Mouse (Mus musculus) heart, postnatal 0 days (tissue): ENCODE measurements at regions not wholly inside any gene's neighbourhood (a gene's known extent, or its start where the extent isn't known, plus 50 kb on each side); places are given as distances from the start of the nearest gene placed in this dataset.

Source experiments
- ATAC-seq: fragments of 200-750 bp; cut with Nextera tagmentation; 2 replicates; pipeline ENCODE4 v1.8.0; 2017; ENCODE audit warnings: low read depth, moderate number of reproducible peaks, moderate library complexity; ENCODE audit not compliant: insufficient read depth
- DNase-seq: peaks from one replicate; pipeline ENCODE4 v3.0.0-alpha.2; 2016; ENCODE audit warnings: low spot score
- H3K27ac ChIP-seq: fragments of 300-500 bp; sonication (generic); 2 replicates; pipeline ENCODE4 v1.5.1; 2014; ENCODE audit warnings: low read depth, mild to moderate bottlenecking
- H3K27me3 ChIP-seq: fragments of 300-500 bp; sonication (generic); 2 replicates; pipeline ENCODE4 v1.6.1; 2014; ENCODE audit warnings: low read length, mixed read lengths; ENCODE audit not compliant: control insufficient read depth, insufficient read depth
- H3K36me3 ChIP-seq: fragments of 300-500 bp; sonication (generic); replicated peaks from 2 replicates; pipeline ENCODE4 v1.6.1; 2014; ENCODE audit warnings: low read length, mixed read lengths; ENCODE audit not compliant: control insufficient read depth, insufficient read depth
- H3K4me1 ChIP-seq: fragments of 300-500 bp; sonication (generic); 2 replicates; pipeline ENCODE4 v1.6.1; 2014; ENCODE audit warnings: antibody characterized with exemption; ENCODE audit not compliant: control insufficient read depth, insufficient read depth
- H3K4me2 ChIP-seq: fragments of 300-500 bp; sonication (generic); 2 replicates; pipeline ENCODE4 v1.6.1; 2014; ENCODE audit warnings: low read depth, mild to moderate bottlenecking, low read length, moderate library complexity
- H3K4me3 ChIP-seq: fragments of 300-500 bp; sonication (generic); 2 replicates; pipeline ENCODE4 v1.5.1; 2014; ENCODE audit warnings: low read depth, low read length
- H3K9ac ChIP-seq: fragments of 300-500 bp; sonication (generic); replicated peaks from 2 replicates; pipeline ENCODE4 v1.6.1; 2014; ENCODE audit warnings: low read depth, low read length, mixed read lengths
- H3K9me3 ChIP-seq: fragments of 300-500 bp; sonication (generic); replicated peaks from 2 replicates; pipeline ENCODE4 v1.6.1; 2016; ENCODE audit warnings: low read length; ENCODE audit not compliant: control insufficient read depth
- CTCF ChIP-seq: IDR thresholded peaks from 2 replicates; pipeline ENCODE4 v1.5.1; 2016; ENCODE audit warnings: antibody characterized with exemption, control low read depth, low read depth
- EP300 ChIP-seq: IDR thresholded peaks from 2 replicates; pipeline ENCODE4 v1.6.1; 2016; ENCODE audit warnings: antibody characterized with exemption, low read depth
- WGBS: fragments of 180-500 bp; shearing (Covaris S2); extraction: QIAGEN DNeasy Blood & Tissue Kit; methylation state at CpG from one replicate; pipeline ENCODE4 v1.1.7; 2014; 5-methylcytosine and 5-hydroxymethylcytosine counted together

DNA sequence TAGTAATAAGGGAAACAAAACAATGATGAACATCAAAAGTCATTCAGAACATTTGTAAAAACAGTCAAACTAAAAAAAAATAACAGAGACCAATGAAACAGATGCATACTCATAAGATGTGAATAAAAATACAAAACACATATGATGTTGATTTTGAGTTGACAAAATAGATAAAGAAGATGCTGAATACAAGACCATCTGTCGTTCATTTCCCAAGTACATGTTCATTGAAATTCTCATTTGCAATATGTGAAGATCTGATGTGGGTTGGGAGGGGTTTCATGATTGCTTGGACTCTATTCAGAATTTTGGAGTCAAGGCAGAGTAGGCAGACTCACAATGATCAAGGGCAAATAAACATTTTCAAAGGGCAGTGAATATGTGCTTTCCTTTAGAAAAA lies 536.5 kb downstream of the Slc22a22 start:
- Histone ChIP-seq H3K9ac (no peak overlapping the region), H3K9me3 (no peaks in the 10 kb centered on the region), H3K36me3 (no peaks in the 10 kb centered on the region), H3K4me3 (no peak overlapping the region), H3K27ac (no peak overlapping the region), H3K27me3 (no peaks in the 10 kb centered on the region), H3K4me1 (no peaks in the 10 kb centered on the region), H3K4me2 (no peak overlapping the region)
- ATAC-seq (no peak), DNase-seq (no peak)
- WGBS: 81% methylated on average over 1 of the region's 1 CpGs
- TF ChIP-seq CTCF (no peak), EP300 (no peak)

DNA sequence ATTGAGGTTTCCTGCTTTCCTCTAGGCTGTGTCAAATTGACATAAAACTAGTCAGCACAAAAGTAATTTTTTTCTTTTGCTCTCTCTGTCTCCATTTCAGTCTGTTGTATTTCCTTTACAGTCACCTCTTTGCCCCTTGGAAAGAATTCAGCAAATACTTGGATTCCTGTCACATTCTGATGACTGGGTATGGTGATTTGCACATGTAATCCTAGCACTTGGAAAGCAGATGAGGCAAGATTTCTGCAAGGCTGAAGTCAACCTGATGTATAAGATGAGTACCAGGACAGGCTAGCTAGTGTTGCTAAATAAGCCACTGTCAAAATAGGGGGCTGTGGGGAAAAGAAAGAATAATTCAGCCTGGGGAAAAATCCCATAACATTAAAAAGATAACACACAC lies 580.9 kb downstream of the Slc22a22 start:
- Histone ChIP-seq H3K4me3 (no peak overlapping the region), H3K4me1 (no peaks in the 10 kb centered on the region), H3K27me3 (no peaks in the 10 kb centered on the region), H3K9me3 (no peaks in the 10 kb centered on the region), H3K4me2 (no peak overlapping the region), H3K27ac (no peak overlapping the region), H3K36me3 (no peaks in the 10 kb centered on the region), H3K9ac (no peak overlapping the region)
- DNase-seq: no peak
- TF ChIP-seq EP300 (no peak), CTCF (no peak)
- ATAC-seq: no peak

DNA sequence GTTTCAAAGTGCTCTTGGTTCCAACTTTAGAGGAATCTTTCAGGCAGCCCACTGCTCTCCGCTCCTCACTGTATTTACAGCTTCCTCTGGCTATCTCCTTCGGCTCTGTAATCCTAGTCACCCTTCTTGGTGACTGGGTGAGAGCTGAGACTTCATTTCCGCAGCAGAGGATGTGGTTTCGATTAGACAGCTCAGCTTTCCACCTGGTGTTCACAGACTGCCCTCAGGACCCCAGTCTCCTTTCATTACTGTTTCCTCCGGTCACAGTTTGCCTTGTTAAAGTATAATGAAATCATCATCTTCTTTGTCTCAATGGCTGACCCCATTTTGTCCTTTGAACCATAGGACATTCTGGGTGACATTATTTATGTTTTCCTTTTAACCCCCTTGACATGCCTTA lies 595.9 kb downstream of the Slc22a22 start:
- no peak overlapping the region for H3K4me2 ChIP-seq
- H3K9ac ChIP-seq: no peak overlapping the region
- 61% methylated on average over 5 of the region's 5 CpGs for WGBS
- H3K27ac ChIP-seq: no peak overlapping the region
- H3K27me3 ChIP-seq: no peaks in the 10 kb centered on the region
- no peak overlapping the region for H3K4me3 ChIP-seq
- no peaks in the 10 kb centered on the region for H3K9me3 ChIP-seq
- no peak for ATAC-seq
- no peak for TF ChIP-seq CTCF
- TF ChIP-seq EP300: no peak
- no peak for DNase-seq
- no peaks in the 10 kb centered on the region for H3K36me3 ChIP-seq
- H3K4me1 ChIP-seq: no peaks in the 10 kb centered on the region

DNA sequence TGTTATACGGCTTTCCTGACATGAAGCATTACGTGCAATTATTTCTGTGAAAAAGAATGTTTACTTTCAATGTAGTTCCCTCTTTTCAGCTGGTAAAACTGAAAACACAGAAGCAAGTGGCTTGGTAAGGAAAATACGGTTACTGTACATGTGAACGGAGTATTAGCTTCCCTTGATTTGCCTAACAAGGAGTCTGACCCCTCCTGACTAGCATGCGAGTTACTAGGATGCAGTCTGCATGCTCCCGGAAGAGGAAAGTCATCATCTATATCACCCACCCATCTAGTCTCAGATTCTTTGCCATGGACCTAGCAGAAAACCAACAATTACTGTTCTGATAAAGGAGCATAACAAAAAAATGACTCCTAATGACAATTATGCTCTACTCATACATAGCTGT lies 611.5 kb downstream of the Slc22a22 start:
- TF ChIP-seq CTCF: no peak
- no peak for TF ChIP-seq EP300
- H3K36me3 ChIP-seq: no peaks in the 10 kb centered on the region
- H3K27ac ChIP-seq: no peak overlapping the region
- no peaks in the 10 kb centered on the region for H3K9me3 ChIP-seq
- no peaks in the 10 kb centered on the region for H3K4me1 ChIP-seq
- DNase-seq (no peak), ATAC-seq (no peak)
- no peaks in the 10 kb centered on the region for H3K27me3 ChIP-seq
- no peak overlapping the region for H3K4me3 ChIP-seq
- WGBS: 85% methylated on average over 6 of the region's 6 CpGs
- H3K9ac ChIP-seq: no peak overlapping the region
- H3K4me2 ChIP-seq: no peak overlapping the region

DNA sequence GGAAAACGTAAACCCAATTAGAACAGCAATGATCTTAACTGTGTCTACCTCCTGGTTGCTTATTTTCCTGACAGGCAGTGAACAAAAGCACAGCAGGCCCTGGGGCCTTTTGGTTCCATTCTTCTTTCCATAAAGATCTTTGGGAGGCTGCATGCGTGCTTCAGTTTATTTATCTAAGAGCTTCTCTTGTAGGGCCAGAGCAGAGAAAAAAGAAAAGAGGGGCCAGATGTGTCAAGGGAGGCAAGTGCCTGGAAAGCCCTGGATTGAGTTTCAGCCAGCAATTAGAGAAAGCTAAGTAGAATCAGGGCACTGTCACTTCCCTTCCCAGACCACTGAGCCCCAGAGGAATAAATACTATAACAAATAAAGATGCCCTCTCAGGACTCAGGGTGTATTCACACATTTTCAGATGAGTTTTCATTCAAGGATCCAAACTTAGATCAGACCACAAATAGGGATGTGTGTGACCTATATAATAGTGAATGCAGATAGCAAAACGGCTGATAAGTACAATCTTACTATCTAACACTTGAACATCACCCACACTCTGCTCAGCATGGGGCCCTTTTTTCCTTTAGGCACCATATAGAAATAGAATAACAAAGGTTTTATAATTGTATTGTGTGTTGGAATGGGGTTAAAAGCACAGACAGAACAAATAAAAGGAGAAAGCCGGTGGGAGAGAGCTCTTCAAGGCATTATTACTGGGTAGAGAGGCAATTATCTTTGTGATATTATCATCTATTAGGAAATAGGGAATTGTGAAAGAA lies 612.2 kb downstream of the Slc22a22 start:
- no peak for ATAC-seq
- H3K4me1 ChIP-seq: no peaks in the 10 kb centered on the region
- no peaks in the 10 kb centered on the region for H3K9me3 ChIP-seq
- no peak for DNase-seq
- no peak overlapping the region for H3K27ac ChIP-seq
- no peaks in the 10 kb centered on the region for H3K36me3 ChIP-seq
- H3K4me2 ChIP-seq: no peak overlapping the region
- WGBS: 30% methylated on average over 4 of the region's 4 CpGs
- no peak for TF ChIP-seq CTCF
- no peak for TF ChIP-seq EP300
- no peak overlapping the region for H3K4me3 ChIP-seq
- no peaks in the 10 kb centered on the region for H3K27me3 ChIP-seq
- H3K9ac ChIP-seq: no peak overlapping the region

DNA sequence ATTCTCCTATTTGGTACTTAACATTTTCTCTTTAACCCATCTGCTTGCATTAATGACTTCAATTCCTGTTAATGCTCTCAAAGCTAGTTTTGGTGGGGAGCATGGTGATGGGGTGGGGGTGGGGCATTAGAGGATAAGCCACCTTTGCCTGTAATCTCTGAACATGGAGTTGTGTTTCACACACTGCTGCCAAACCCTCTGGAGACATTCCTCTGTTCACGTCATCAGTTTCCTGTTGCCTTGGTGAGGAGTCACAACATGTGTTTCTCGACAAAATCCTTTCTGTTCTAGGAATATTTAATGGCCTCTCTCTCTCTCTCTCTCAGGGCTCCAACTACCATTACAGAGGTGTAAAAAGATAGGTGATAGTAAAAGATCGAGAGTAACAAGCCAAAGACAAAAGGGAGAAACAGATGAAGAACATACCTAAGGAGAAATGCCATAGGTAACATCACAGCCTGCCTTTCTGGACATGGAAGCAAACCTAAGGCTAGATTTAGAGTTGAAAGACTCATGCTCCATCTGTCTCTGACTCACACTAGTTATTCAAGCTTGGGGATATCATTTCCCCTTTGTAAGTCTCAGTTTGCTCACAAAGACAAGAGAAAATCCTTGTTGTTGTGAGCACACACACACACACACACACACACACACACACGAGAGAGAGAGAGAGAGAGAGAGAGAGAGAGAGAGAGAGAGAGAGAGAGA lies 618.6 kb downstream of the Slc22a22 start:
- H3K4me2 ChIP-seq: no peak overlapping the region
- no peak overlapping the region for H3K9ac ChIP-seq
- H3K4me1 ChIP-seq: no peaks in the 10 kb centered on the region
- H3K4me3 ChIP-seq: no peak overlapping the region
- no peaks in the 10 kb centered on the region for H3K9me3 ChIP-seq
- TF ChIP-seq EP300: no peak
- TF ChIP-seq CTCF: no peak
- no peak overlapping the region for H3K27ac ChIP-seq
- ATAC-seq (no peak), DNase-seq (no peak)
- H3K27me3 ChIP-seq: no peaks in the 10 kb centered on the region
- no peaks in the 10 kb centered on the region for H3K36me3 ChIP-seq
- WGBS: 35% methylated on average over 4 of the region's 4 CpGs
